Mouse (Mus musculus): ENCODE data around the gene Znrf2. TPM values are rescaled to one million over a fixed set of nuclear protein-coding genes. Genes with fewer than 3 reads are reported as not detected.
"Not testable (repeated sequence)": the region's sequence is repeated elsewhere in the genome, so short reads cannot be mapped to it uniquely, and the experiment has no call there.

Gene Znrf2
- polyA plus RNA-seq, 1 experiment from 2014 or later, result 6.0 TPM

- not testable (repeated sequence) for H3K4me3 ChIP-seq (ENCODE audit: low read depth, low read length); H3K4me1 ChIP-seq (ENCODE audit: control insufficient read depth, insufficient read depth, low read length); H3K36me3 ChIP-seq (ENCODE audit: control insufficient read depth, insufficient read depth, low read length); H3K27me3 ChIP-seq (ENCODE audit: control insufficient read depth, insufficient read depth, low read length); ATAC-seq (ENCODE audit: insufficient number of reproducible peaks, insufficient read depth, low FRiP score, low read depth); H3K4me2 ChIP-seq (replicated peaks; ENCODE audit: low read depth, low read length); H3K27ac ChIP-seq (ENCODE audit: low read length); H3K9ac ChIP-seq (replicated peaks; ENCODE audit: low read depth, low read length); H3K9me3 ChIP-seq (ENCODE audit: control insufficient read depth, low read depth, low read length)
- 98% methylated on average over 2 of the region's 2 CpGs for WGBS
These were observed 7.8 kb downstream of the Znrf2 start for GRCm38 (mm10) chr6:54824561-54824960.

- ATAC-seq (ENCODE audit: insufficient number of reproducible peaks, insufficient read depth, low FRiP score, low read depth), result no peak
- Histone ChIP-seq H3K9ac (replicated peaks; ENCODE audit: low read depth, low read length) (no peak overlapping the region), H3K27me3 (ENCODE audit: control insufficient read depth, insufficient read depth, low read length) (no peaks in the 10 kb centered on the region), H3K27ac (ENCODE audit: low read length) (no peak overlapping the region), H3K9me3 (ENCODE audit: control insufficient read depth, low read depth, low read length) (no peaks in the 10 kb centered on the region), H3K36me3 (ENCODE audit: control insufficient read depth, insufficient read depth, low read length) (no peaks in the 10 kb centered on the region), H3K4me1 (ENCODE audit: control insufficient read depth, insufficient read depth, low read length) (no peaks in the 10 kb centered on the region), H3K4me3 (ENCODE audit: low read depth, low read length) (no peak overlapping the region), H3K4me2 (replicated peaks; ENCODE audit: low read depth, low read length) (no peak overlapping the region)
- WGBS, result 79% methylated on average over 5 of the region's 5 CpGs
These were observed 10.8 kb downstream of the Znrf2 start for GRCm38 (mm10) chr6:54827481-54827880.

GRCm38 (mm10) chr6:54828274-54828673 lies 11.6 kb downstream of the Znrf2 start:
- no peak for ATAC-seq (ENCODE audit: insufficient number of reproducible peaks, insufficient read depth, low FRiP score, low read depth)
- H3K9me3 ChIP-seq (ENCODE audit: control insufficient read depth, low read depth, low read length), result no peaks in the 10 kb centered on the region
- 88% methylated on average over 1 of the region's 1 CpGs for WGBS

GRCm38 (mm10) chr6:54830048-54830772 lies 13.5 kb downstream of the Znrf2 start:
- no peaks in the 10 kb centered on the region for H3K36me3 ChIP-seq (ENCODE audit: control insufficient read depth, insufficient read depth, low read length)
- no peak overlapping the region for H3K9ac ChIP-seq (replicated peaks; ENCODE audit: low read depth, low read length)
- H3K4me3 ChIP-seq (ENCODE audit: low read depth, low read length), result no peak overlapping the region
- no peaks in the 10 kb centered on the region for H3K4me1 ChIP-seq (ENCODE audit: control insufficient read depth, insufficient read depth, low read length)
- no peak for ATAC-seq (ENCODE audit: insufficient number of reproducible peaks, insufficient read depth, low FRiP score, low read depth)
- H3K9me3 ChIP-seq (ENCODE audit: control insufficient read depth, low read depth, low read length), result no peaks in the 10 kb centered on the region
- H3K4me2 ChIP-seq (replicated peaks; ENCODE audit: low read depth, low read length), result no peak overlapping the region
- WGBS, result 81% methylated on average over 7 of the region's 7 CpGs
- no peaks in the 10 kb centered on the region for H3K27me3 ChIP-seq (ENCODE audit: control insufficient read depth, insufficient read depth, low read length)
- H3K27ac ChIP-seq (ENCODE audit: low read length), result no peak overlapping the region

More at GRCm38 (mm10) chr6:54828274-54828673, 11.6 kb downstream of the Znrf2 start:
- Histone ChIP-seq H3K4me3 (ENCODE audit: low read depth, low read length) (no peak overlapping the region), H3K9ac (replicated peaks; ENCODE audit: low read depth, low read length) (no peak overlapping the region), H3K27me3 (ENCODE audit: control insufficient read depth, insufficient read depth, low read length) (no peaks in the 10 kb centered on the region), H3K4me1 (ENCODE audit: control insufficient read depth, insufficient read depth, low read length) (no peaks in the 10 kb centered on the region), H3K27ac (ENCODE audit: low read length) (no peak overlapping the region), H3K36me3 (ENCODE audit: control insufficient read depth, insufficient read depth, low read length) (no peaks in the 10 kb centered on the region), H3K4me2 (replicated peaks; ENCODE audit: low read depth, low read length) (no peak overlapping the region)

- H3K36me3 ChIP-seq (ENCODE audit: control insufficient read depth, insufficient read depth, low read length), result no peaks in the 10 kb centered on the region
- H3K9ac ChIP-seq (replicated peaks; ENCODE audit: low read depth, low read length), result no peak overlapping the region
- H3K4me1 ChIP-seq (ENCODE audit: control insufficient read depth, insufficient read depth, low read length), result no peaks in the 10 kb centered on the region
- H3K4me2 ChIP-seq (replicated peaks; ENCODE audit: low read depth, low read length), result no peak overlapping the region
- H3K27ac ChIP-seq (ENCODE audit: low read length), result no peak overlapping the region
- H3K27me3 ChIP-seq (ENCODE audit: control insufficient read depth, insufficient read depth, low read length), result no peaks in the 10 kb centered on the region
- H3K9me3 ChIP-seq (ENCODE audit: control insufficient read depth, low read depth, low read length), result no peaks in the 10 kb centered on the region
- H3K4me3 ChIP-seq (ENCODE audit: low read depth, low read length), result no peak overlapping the region
- WGBS, result 59% methylated on average over 8 of the region's 8 CpGs
- no peak for ATAC-seq (ENCODE audit: insufficient number of reproducible peaks, insufficient read depth, low FRiP score, low read depth)
These were observed 14.5 kb downstream of the Znrf2 start for GRCm38 (mm10) chr6:54831069-54831720.

GRCm38 (mm10) chr6:54833427-54833826 lies 16.7 kb downstream of the Znrf2 start:
- H3K9me3 ChIP-seq (ENCODE audit: control insufficient read depth, low read depth, low read length), result no peaks in the 10 kb centered on the region
- ATAC-seq (ENCODE audit: insufficient number of reproducible peaks, insufficient read depth, low FRiP score, low read depth), result no peak
- H3K4me1 ChIP-seq (ENCODE audit: control insufficient read depth, insufficient read depth, low read length), result no peaks in the 10 kb centered on the region
- WGBS, result 63% methylated on average over 2 of the region's 2 CpGs
- no peak overlapping the region for H3K4me3 ChIP-seq (ENCODE audit: low read depth, low read length)
- no peak overlapping the region for H3K9ac ChIP-seq (replicated peaks; ENCODE audit: low read depth, low read length)
- no peaks in the 10 kb centered on the region for H3K27me3 ChIP-seq (ENCODE audit: control insufficient read depth, insufficient read depth, low read length)
- no peak overlapping the region for H3K4me2 ChIP-seq (replicated peaks; ENCODE audit: low read depth, low read length)
- H3K36me3 ChIP-seq (ENCODE audit: control insufficient read depth, insufficient read depth, low read length), result no peaks in the 10 kb centered on the region
- H3K27ac ChIP-seq (ENCODE audit: low read length), result no peak overlapping the region

- no peaks in the 10 kb centered on the region for H3K27me3 ChIP-seq (ENCODE audit: control insufficient read depth, insufficient read depth, low read length)
- no peak overlapping the region for H3K27ac ChIP-seq (ENCODE audit: low read length)
- H3K4me1 ChIP-seq (ENCODE audit: control insufficient read depth, insufficient read depth, low read length), result no peaks in the 10 kb centered on the region
- H3K9me3 ChIP-seq (ENCODE audit: control insufficient read depth, low read depth, low read length), result peaks cover 11% of the 10 kb centered on the region; the same call in 1 of the 2 replicates
- no peaks in the 10 kb centered on the region for H3K36me3 ChIP-seq (ENCODE audit: control insufficient read depth, insufficient read depth, low read length)
- H3K9ac ChIP-seq (replicated peaks; ENCODE audit: low read depth, low read length), result no peak overlapping the region
- ATAC-seq (ENCODE audit: insufficient number of reproducible peaks, insufficient read depth, low FRiP score, low read depth), result no peak
- H3K4me2 ChIP-seq (replicated peaks; ENCODE audit: low read depth, low read length), result no peak overlapping the region
- no peak overlapping the region for H3K4me3 ChIP-seq (ENCODE audit: low read depth, low read length)
These were observed 19.9 kb downstream of the Znrf2 start for GRCm38 (mm10) chr6:54836666-54837065.

- no peak overlapping the region for H3K4me3 ChIP-seq (ENCODE audit: low read depth, low read length)
- H3K9ac ChIP-seq (replicated peaks; ENCODE audit: low read depth, low read length), result no peak overlapping the region
- H3K36me3 ChIP-seq (ENCODE audit: control insufficient read depth, insufficient read depth, low read length), result no peaks in the 10 kb centered on the region
- no peak for ATAC-seq (ENCODE audit: insufficient number of reproducible peaks, insufficient read depth, low FRiP score, low read depth)
- no peak overlapping the region for H3K27ac ChIP-seq (ENCODE audit: low read length)
- no peaks in the 10 kb centered on the region for H3K4me1 ChIP-seq (ENCODE audit: control insufficient read depth, insufficient read depth, low read length)
- H3K4me2 ChIP-seq (replicated peaks; ENCODE audit: low read depth, low read length), result no peak overlapping the region
- peaks cover 11% of the 10 kb centered on the region; the same call in 1 of the 2 replicates for H3K9me3 ChIP-seq (ENCODE audit: control insufficient read depth, low read depth, low read length)
- H3K27me3 ChIP-seq (ENCODE audit: control insufficient read depth, insufficient read depth, low read length), result no peaks in the 10 kb centered on the region
These were observed 24.7 kb downstream of the Znrf2 start for GRCm38 (mm10) chr6:54841399-54841798.

All from stomach, embryonic 14.5 days (tissue).